Mouse (Mus musculus): ENCODE measurements at regions not wholly inside any gene's neighbourhood (a gene's known extent, or its start where the extent isn't known, plus 50 kb on each side); places are given as distances from the start of the nearest gene placed in this dataset.
"Not testable (repeated sequence)": the region's sequence is repeated elsewhere in the genome, so short reads cannot be mapped to it uniquely, and the experiment has no call there.

GRCm38 (mm10) chr14:53132390-53132789 is 636.8 kb upstream of the Olfr1507 start:
- peak; percentile 50 for TF ChIP-seq CTCF (IDR thresholded peaks at IDR 0.05; ENCODE audit: insufficient read depth, low read length)
- WGBS = 21% methylated on average over 6 of the region's 6 CpGs
- not testable (repeated sequence) for H3K4me3 ChIP-seq (replicated peaks; ENCODE audit: extremely low read depth, low read depth, low read length); DNase-seq; H3K4me1 ChIP-seq (ENCODE audit: control insufficient read depth, insufficient read depth, low read length)

GRCm38 (mm10) chr14:53121704-53122103 is 626.2 kb upstream of the Olfr1507 start:
- DNase-seq; H3K4me3 ChIP-seq (replicated peaks; ENCODE audit: extremely low read depth, low read depth, low read length); H3K4me1 ChIP-seq (ENCODE audit: control insufficient read depth, insufficient read depth, low read length): not testable (repeated sequence)
- WGBS = 25% methylated on average over 3 of the region's 3 CpGs

- WGBS = 60% methylated on average over 3 of the region's 3 CpGs
- not testable (repeated sequence) for H3K4me3 ChIP-seq (replicated peaks; ENCODE audit: extremely low read depth, low read depth, low read length); H3K4me1 ChIP-seq (ENCODE audit: control insufficient read depth, insufficient read depth, low read length); DNase-seq
These were observed 614.2 kb upstream of the Olfr1507 start for GRCm38 (mm10) chr14:53109732-53110131.

GRCm38 (mm10) chr14:53101362-53101761 is 605.8 kb upstream of the Olfr1507 start:
- WGBS = 21% methylated on average over 5 of the region's 5 CpGs
- not testable (repeated sequence) for H3K4me3 ChIP-seq (replicated peaks; ENCODE audit: extremely low read depth, low read depth, low read length); H3K4me1 ChIP-seq (ENCODE audit: control insufficient read depth, insufficient read depth, low read length); DNase-seq

GRCm38 (mm10) chr14:53090921-53091320 is 595.4 kb upstream of the Olfr1507 start:
- DNase-seq = not testable (repeated sequence)

GRCm38 (mm10) chr14:53081853-53082252 is 586.3 kb upstream of the Olfr1507 start:
- 36% methylated on average over 4 of the region's 4 CpGs for WGBS
- not testable (repeated sequence) for H3K4me1 ChIP-seq (ENCODE audit: control insufficient read depth, insufficient read depth, low read length)

More at GRCm38 (mm10) chr14:53090921-53091320, 595.4 kb upstream of the Olfr1507 start:
- H3K4me3 ChIP-seq (replicated peaks; ENCODE audit: extremely low read depth, low read depth, low read length); H3K4me1 ChIP-seq (ENCODE audit: control insufficient read depth, insufficient read depth, low read length): not testable (repeated sequence)

GRCm38 (mm10) chr14:53081024-53081711 is 585.6 kb upstream of the Olfr1507 start:
- not testable (repeated sequence) for DNase-seq; H3K4me1 ChIP-seq (ENCODE audit: control insufficient read depth, insufficient read depth, low read length); H3K4me3 ChIP-seq (replicated peaks; ENCODE audit: extremely low read depth, low read depth, low read length)
- 38% methylated on average over 1 of the region's 2 CpGs for WGBS

More at GRCm38 (mm10) chr14:53081853-53082252, 586.3 kb upstream of the Olfr1507 start:
- DNase-seq; H3K4me3 ChIP-seq (replicated peaks; ENCODE audit: extremely low read depth, low read depth, low read length): not testable (repeated sequence)

GRCm38 (mm10) chr14:53080556-53080955 is 585.0 kb upstream of the Olfr1507 start:
- H3K4me3 ChIP-seq (replicated peaks; ENCODE audit: extremely low read depth, low read depth, low read length); H3K4me1 ChIP-seq (ENCODE audit: control insufficient read depth, insufficient read depth, low read length); DNase-seq: not testable (repeated sequence)
- WGBS = 75% methylated on average over 3 of the region's 3 CpGs

GRCm38 (mm10) chr14:53075937-53076336 is 580.4 kb upstream of the Olfr1507 start:
- WGBS = 65% methylated on average over 2 of the region's 2 CpGs
- DNase-seq; H3K4me1 ChIP-seq (ENCODE audit: control insufficient read depth, insufficient read depth, low read length); H3K4me3 ChIP-seq (replicated peaks; ENCODE audit: extremely low read depth, low read depth, low read length): not testable (repeated sequence)

GRCm38 (mm10) chr14:53073126-53073525 is 577.6 kb upstream of the Olfr1507 start:
- not testable (repeated sequence) for H3K4me3 ChIP-seq (replicated peaks; ENCODE audit: extremely low read depth, low read depth, low read length); H3K4me1 ChIP-seq (ENCODE audit: control insufficient read depth, insufficient read depth, low read length); DNase-seq
- WGBS = 55% methylated on average over 6 of the region's 6 CpGs

- DNase-seq; H3K4me1 ChIP-seq (ENCODE audit: control insufficient read depth, insufficient read depth, low read length); H3K4me3 ChIP-seq (replicated peaks; ENCODE audit: extremely low read depth, low read depth, low read length): not testable (repeated sequence)
- WGBS = no CpG with 5 or more reads among the region's 1 CpGs
These were observed 577.0 kb upstream of the Olfr1507 start for GRCm38 (mm10) chr14:53072502-53072901.

GRCm38 (mm10) chr14:53054439-53054838 is 558.9 kb upstream of the Olfr1507 start:
- not testable (repeated sequence) for DNase-seq; H3K4me3 ChIP-seq (replicated peaks; ENCODE audit: extremely low read depth, low read depth, low read length); H3K4me1 ChIP-seq (ENCODE audit: control insufficient read depth, insufficient read depth, low read length)
- 34% methylated on average over 2 of the region's 3 CpGs for WGBS

GRCm38 (mm10) chr14:53053465-53054123 is 558.0 kb upstream of the Olfr1507 start:
- not testable (repeated sequence) for DNase-seq; H3K4me3 ChIP-seq (replicated peaks; ENCODE audit: extremely low read depth, low read depth, low read length); H3K4me1 ChIP-seq (ENCODE audit: control insufficient read depth, insufficient read depth, low read length)
- 9% methylated on average over 2 of the region's 3 CpGs for WGBS

- H3K4me3 ChIP-seq (replicated peaks; ENCODE audit: extremely low read depth, low read depth, low read length); DNase-seq; H3K4me1 ChIP-seq (ENCODE audit: control insufficient read depth, insufficient read depth, low read length): not testable (repeated sequence)
- WGBS = 92% methylated on average over 2 of the region's 3 CpGs
These were observed 552.1 kb upstream of the Olfr1507 start for GRCm38 (mm10) chr14:53047683-53048082.

GRCm38 (mm10) chr14:53046975-53047374 is 551.4 kb upstream of the Olfr1507 start:
- not testable (repeated sequence) for H3K4me3 ChIP-seq (replicated peaks; ENCODE audit: extremely low read depth, low read depth, low read length); DNase-seq; H3K4me1 ChIP-seq (ENCODE audit: control insufficient read depth, insufficient read depth, low read length)
- WGBS = 50% methylated on average over 1 of the region's 1 CpGs

GRCm38 (mm10) chr14:53045331-53045730 is 549.8 kb upstream of the Olfr1507 start:
- not testable (repeated sequence) for DNase-seq; H3K4me1 ChIP-seq (ENCODE audit: control insufficient read depth, insufficient read depth, low read length)
- WGBS = 69% methylated on average over 3 of the region's 3 CpGs

More at GRCm38 (mm10) chr14:53045331-53045730, 549.8 kb upstream of the Olfr1507 start:
- H3K4me3 ChIP-seq (replicated peaks; ENCODE audit: extremely low read depth, low read depth, low read length) = not testable (repeated sequence)
